Comparison of ENCODE assay signal across 8 mouse cellular contexts in genomic region chr10:61065287-61066005, GRCm38 (mm10). TPM values are rescaled to one million over a fixed set of nuclear protein-coding genes. Genes with fewer than 3 reads are reported as not detected.
DNase-seq lines count a peak whose midpoint lies in the region; ATAC-seq and TF ChIP-seq lines count a peak whose summit lies in the region.
"Had no signal": no experiment of that assay in that cellular context is flagged by ENCODE, and none has a peak within 500 bp of the region (broad histone marks: within the 10 kb centered on the region; RNA-seq: fewer than 3 reads in every experiment).

No protein-coding gene starts in this region.

- no peak overlapping the region for H3K4me2 ChIP-seq in intestine, embryonic 14.5 days (ENCODE audit: low read length)
- H3K4me2 ChIP-seq in intestine, postnatal 0 days (replicated peaks; ENCODE audit: low read depth): no peak overlapping the region
- H3K4me2 ChIP-seq in embryonic facial prominence, embryonic 13.5 days: peak overlapping the region; percentile 16

- no peak overlapping the region for H3K9ac ChIP-seq in intestine, embryonic 14.5 days (ENCODE audit: low read length)
- H3K9ac ChIP-seq in intestine, postnatal 0 days (ENCODE audit: low read depth, low read length): no peak overlapping the region
- H3K9ac ChIP-seq in embryonic facial prominence, embryonic 13.5 days: no peak overlapping the region

- peak; percentile 56 for DNase-seq in intestine, embryonic 14.5 days (ENCODE audit: low spot score)
- DNase-seq in urinary bladder, postnatal 4 days (ENCODE audit: low spot score in 2 of 2): peak; percentile 52 to 76
- DNase-seq in urinary bladder, adult 18-20 months (ENCODE audit: low spot score in 2 of 2): no peak
- DNase-seq in layer of hippocampus, postnatal 10 days (ENCODE audit: low spot score in 2 of 2): no peak
- DNase-seq in ovary, postnatal 36 days (ENCODE audit: low spot score): no peak

- H3K4me3 ChIP-seq in intestine, embryonic 14.5 days (ENCODE audit: low read depth, low read length): no peak overlapping the region
- H3K4me3 ChIP-seq in intestine, postnatal 0 days (ENCODE audit: low read depth, low read length): no peak overlapping the region
- no peak overlapping the region for H3K4me3 ChIP-seq in embryonic facial prominence, embryonic 13.5 days

- 53% methylated on average over 13 of the region's 13 CpGs for WGBS in intestine, embryonic 14.5 days
- 55% methylated on average over 13 of the region's 13 CpGs for WGBS in intestine, postnatal 0 days
- 52% methylated on average over 13 of the region's 13 CpGs for WGBS in embryonic facial prominence, embryonic 13.5 days

- no peaks in the 10 kb centered on the region for H3K27me3 ChIP-seq in intestine, embryonic 14.5 days (replicated peaks; ENCODE audit: control insufficient read depth, insufficient read depth, low read length)
- no peaks in the 10 kb centered on the region for H3K27me3 ChIP-seq in intestine, postnatal 0 days (replicated peaks; ENCODE audit: control insufficient read depth, insufficient read depth, low read length)
- no peaks in the 10 kb centered on the region for H3K27me3 ChIP-seq in embryonic facial prominence, embryonic 13.5 days

- no peaks in the 10 kb centered on the region for H3K36me3 ChIP-seq in intestine, embryonic 14.5 days (ENCODE audit: control insufficient read depth, insufficient read depth, low read length)
- no peaks in the 10 kb centered on the region for H3K36me3 ChIP-seq in intestine, postnatal 0 days (ENCODE audit: control insufficient read depth, insufficient read depth)
- no peaks in the 10 kb centered on the region for H3K36me3 ChIP-seq in embryonic facial prominence, embryonic 13.5 days

- no peaks in the 10 kb centered on the region for H3K9me3 ChIP-seq in intestine, embryonic 14.5 days (ENCODE audit: control insufficient read depth, low read length)
- no peaks in the 10 kb centered on the region for H3K9me3 ChIP-seq in intestine, postnatal 0 days (ENCODE audit: control insufficient read depth)
- no peaks in the 10 kb centered on the region for H3K9me3 ChIP-seq in embryonic facial prominence, embryonic 13.5 days

- H3K27ac ChIP-seq in intestine, embryonic 14.5 days (ENCODE audit: low read depth): no peak overlapping the region
- H3K27ac ChIP-seq in intestine, postnatal 0 days (ENCODE audit: low read depth, low read length): no peak overlapping the region
- H3K27ac ChIP-seq in embryonic facial prominence, embryonic 13.5 days: no peak overlapping the region

- TF ChIP-seq CTCF in intestine, postnatal 0 days (IDR thresholded peaks at IDR 0.05; ENCODE audit: low read depth): no peak

- H3K4me1 ChIP-seq in intestine, embryonic 14.5 days (replicated peaks; ENCODE audit: control insufficient read depth, insufficient read depth, low read length): peaks cover 14% of the 10 kb centered on the region; the same call in 1 of the 2 replicates
- H3K4me1 ChIP-seq in intestine, postnatal 0 days (replicated peaks; ENCODE audit: control insufficient read depth, insufficient read depth, low read length): 0 out of 2 replicates have a peak, but pooled peaks cover 4% of the 10 kb centered on the region
- peaks cover 31% of the 10 kb centered on the region for H3K4me1 ChIP-seq in embryonic facial prominence, embryonic 13.5 days

- no peak for ATAC-seq in intestine, embryonic 14.5 days (replicated peaks; ENCODE audit: low FRiP score, low TSS enrichment, low read depth)
- no peak for ATAC-seq in intestine, postnatal 0 days
- ATAC-seq in embryonic facial prominence, embryonic 13.5 days (ENCODE audit: insufficient number of reproducible peaks, insufficient read depth, low FRiP score, low TSS enrichment, low read depth): no peak

RNA-seq across cellular contexts. Expression of gene Pcbd1, which starts 23.7 kb away (rescaled TPM):
- polyA plus RNA-seq in intestine, embryonic 14.5 days (2014; fragmentation: Nextera tagmentation; extraction: Ambion mirVana): 162 and 165 TPM in 2 replicates
- polyA plus RNA-seq in intestine, postnatal 0 days (2015; fragmentation: Nextera tagmentation; extraction: Ambion mirVana): 116 and 122 TPM in 2 replicates
- 12.9 and 13.7 TPM in 2 replicates for polyA plus RNA-seq in embryonic facial prominence, embryonic 13.5 days (2015; fragmentation: Nextera tagmentation; extraction: Ambion mirVana)
- total RNA-seq in layer of hippocampus, postnatal 10 days (2021): 10 to 100 TPM; 13.3 to 17.9 TPM
- total RNA-seq: MEL had no signal

Comparison
In these comparisons a context has a peak if more than half of its experiments do, and no peak if none do; other contexts are left out.
1. DNase-seq: peak in intestine, embryonic 14.5 days (single experiment) and urinary bladder, postnatal 4 days (2 of 2); none in urinary bladder, adult 18-20 months (0 of 2), layer of hippocampus, postnatal 10 days (0 of 2) and ovary, postnatal 36 days (single experiment).